Mouse (Mus musculus): Measurements from ENCODE around the gene Cerk. TPM values are rescaled to one million over a fixed set of nuclear protein-coding genes. Genes with fewer than 3 reads are reported as not detected.

Gene Cerk
- total and polyA plus RNA-seq, 3 experiments = 2.5 to 10.3 (median 4.4) TPM

DNA sequence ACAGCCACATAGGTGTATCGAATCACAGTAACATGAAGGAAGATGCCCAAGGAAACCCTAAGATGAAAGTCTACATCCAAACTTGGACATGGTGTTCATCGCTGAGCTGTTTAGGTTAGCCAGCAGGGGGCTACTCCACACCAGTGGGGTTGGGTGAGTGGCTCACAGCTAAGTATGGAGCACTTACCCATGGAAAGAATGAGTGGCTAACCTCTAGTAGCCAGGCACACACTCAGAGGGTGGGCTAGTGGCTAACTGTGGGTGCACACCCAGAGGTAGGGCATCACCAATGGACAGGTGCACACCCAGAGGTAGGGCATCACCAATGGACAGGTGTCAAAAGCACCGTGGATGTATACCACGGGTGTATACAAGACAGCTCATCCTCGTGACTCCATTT, 26.2 kb downstream of the Cerk start (continued):
- no peak for TF ChIP-seq MEF2A (IDR thresholded peaks at IDR 0.05; ENCODE audit: borderline replicate concordance, low read depth, low read length)
- no peak for TF ChIP-seq MYC (IDR thresholded peaks at IDR 0.05; ENCODE audit: low read depth, low read length)
- TF ChIP-seq CHD2 (IDR thresholded peaks at IDR 0.05; ENCODE audit: low read length) = no peak
- TF ChIP-seq MXI1 (IDR thresholded peaks at IDR 0.05; ENCODE audit: low read depth, low read length) = no peak

DNA sequence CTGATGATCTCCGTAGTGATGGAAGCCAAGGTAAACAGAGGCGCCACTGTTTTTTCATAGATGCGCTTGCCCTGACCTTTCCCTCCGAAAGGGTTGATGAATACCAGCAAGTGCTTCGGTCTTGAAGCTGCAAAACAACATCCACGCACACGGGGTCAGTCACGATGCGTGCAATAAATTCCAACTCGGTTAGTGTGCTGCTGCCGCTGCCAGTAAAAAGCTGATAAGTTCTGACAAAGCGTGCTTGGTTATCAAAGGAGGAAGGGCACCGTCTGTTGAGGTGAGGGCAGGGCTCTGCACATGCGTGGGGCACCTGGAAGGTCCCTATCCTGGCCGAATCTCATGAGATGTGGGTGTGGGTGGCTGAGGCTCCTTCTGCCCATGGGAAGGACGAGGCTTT, 26.8 kb downstream of the Cerk start:
- DNase-seq (ENCODE audit: extremely low read depth) = no peak
- dilution Hi-C loops (cut with MboI; ENCODE audit: extremely low pct_ligation_motif_present, extremely low pct_unique_long_range_greater_than_20kb, low sequenced_read_pairs) = no loop called here
- Histone ChIP-seq H3K79me2 (replicated peaks; ENCODE audit: control insufficient read depth, extremely low read depth, insufficient read depth, poor library complexity, severe bottlenecking) (no peaks in the 10 kb centered on the region), H3K4me1 (ENCODE audit: control insufficient read depth in 1 of 2, insufficient read depth in 2 of 2) (peaks cover 0 to 3% of the 10 kb centered on the region in 2 experiments; a peak in 1 of 4 replicates), H3K9ac (ENCODE audit: insufficient read depth, low read depth) (no peak overlapping the region), H3K4me2 (ENCODE audit: insufficient read depth, low read depth, poor library complexity, severe bottlenecking) (no peak overlapping the region), H3K27ac (ENCODE audit: insufficient read depth, low read depth) (no peak overlapping the region), H3K4me3 (replicated peaks in 1 of 3; ENCODE audit: low read depth in 2 of 3, low read length in 2 of 3, poor library complexity in 1 of 3) (no peak overlapping the region), H3K27me3 (replicated peaks) (no peaks in the 10 kb centered on the region), H3K9me3 (replicated peaks; ENCODE audit: low read length) (peaks cover 4% of the 10 kb centered on the region), H3K36me3 (replicated peaks in 1 of 2; ENCODE audit: control insufficient read depth in 1 of 2, insufficient read depth in 1 of 2, low read length in 1 of 2) (peaks cover 11 to 24% of the 10 kb centered on the region in 2 experiments)
- no peak for TF ChIP-seq GABPA (IDR thresholded peaks at IDR 0.05; ENCODE audit: insufficient replicate concordance, low read depth, low read length)
- no peak for TF ChIP-seq KAT2A (IDR thresholded peaks at IDR 0.05; ENCODE audit: insufficient replicate concordance, low read length)
- TF ChIP-seq RCOR1 (conservative IDR thresholded peaks at IDR 0.05; ENCODE audit: low read depth, low read length) = no peak
- TF ChIP-seq USF1 (IDR thresholded peaks at IDR 0.05; ENCODE audit: low read depth, low read length) = no peak
- TF ChIP-seq ZC3H11A (IDR thresholded peaks at IDR 0.05; ENCODE audit: low read depth, low read length) = no peak
- TF ChIP-seq MAZ (IDR thresholded peaks at IDR 0.05; ENCODE audit: low read depth, low read length) = no peak
- peak in 1 of 2 experiments; percentile 32; a peak in 2 of 4 replicates for TF ChIP-seq CTCF (conservative IDR thresholded peaks at IDR 0.05 in 1 of 2, IDR thresholded peaks at IDR 0.05 in 1 of 2; ENCODE audit: low read depth in 2 of 2, low read length in 2 of 2)
- peak; percentile 18 for TF ChIP-seq RAD21 (IDR thresholded peaks at IDR 0.05; ENCODE audit: low read depth, low read length)
- TF ChIP-seq POLR2A (IDR thresholded peaks at IDR 0.05; ENCODE audit: low read depth, low read length) = no peak
- TF ChIP-seq MAX (IDR thresholded peaks at IDR 0.05; ENCODE audit: low read length) = no peak
- TF ChIP-seq MXI1 (IDR thresholded peaks at IDR 0.05; ENCODE audit: low read depth, low read length) = no peak
- in situ Hi-C loops (cut with MboI; ENCODE audit: low pct_ligation_motif_present, low pct_unique_long_range_greater_than_20kb, low sequenced_read_pairs) = no loop called here

DNA sequence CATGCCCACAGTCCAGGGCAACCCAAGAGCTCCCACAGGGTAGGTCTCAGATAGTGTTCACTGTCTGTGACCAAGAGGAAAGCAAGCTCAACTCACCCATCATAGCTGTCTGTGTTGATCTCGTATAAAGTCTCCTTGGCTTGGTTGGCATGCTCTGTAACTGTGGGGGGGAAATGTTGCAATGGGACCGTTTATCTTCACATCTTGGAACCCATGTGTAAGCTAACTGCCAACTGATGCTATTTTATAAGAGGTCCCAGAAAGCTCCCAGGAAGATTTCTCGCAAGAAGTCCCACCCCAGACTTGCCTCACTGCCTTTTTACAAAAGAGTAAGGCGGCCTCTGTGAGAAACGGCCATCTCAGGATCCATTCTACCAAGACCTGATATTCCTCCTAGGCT, 29.4 kb downstream of the Cerk start:
- TF ChIP-seq TCF12 (IDR thresholded peaks at IDR 0.05; ENCODE audit: low read depth, low read length) (no peak), CHD2 (IDR thresholded peaks at IDR 0.05; ENCODE audit: low read length) (no peak), UBTF (IDR thresholded peaks at IDR 0.05; ENCODE audit: low read depth, low read length) (no peak), PAX5 (IDR thresholded peaks at IDR 0.05; ENCODE audit: low read length) (no peak), USF1 (IDR thresholded peaks at IDR 0.05; ENCODE audit: low read depth, low read length) (no peak), MAX (IDR thresholded peaks at IDR 0.05; ENCODE audit: low read length) (no peak), ZNF384 (IDR thresholded peaks at IDR 0.05; ENCODE audit: low read depth, low read length) (no peak), SIN3A (IDR thresholded peaks at IDR 0.05; ENCODE audit: low read length) (no peak), ELF1 (IDR thresholded peaks at IDR 0.05; ENCODE audit: low read depth, low read length) (no peak), RAD21 (IDR thresholded peaks at IDR 0.05; ENCODE audit: low read depth, low read length) (no peak), KAT2A (IDR thresholded peaks at IDR 0.05; ENCODE audit: insufficient replicate concordance, low read length) (no peak), ZKSCAN1 (IDR thresholded peaks at IDR 0.05; ENCODE audit: borderline replicate concordance, low read depth, low read length) (no peak), SMC3 (IDR thresholded peaks at IDR 0.05; ENCODE audit: low read depth, low read length) (no peak), TBP (conservative IDR thresholded peaks at IDR 0.05; ENCODE audit: low read depth, low read length) (no peak), MEF2A (IDR thresholded peaks at IDR 0.05; ENCODE audit: borderline replicate concordance, low read depth, low read length) (no peak), JUND (conservative IDR thresholded peaks at IDR 0.05; ENCODE audit: low read depth, low read length) (no peak), BHLHE40 (IDR thresholded peaks at IDR 0.05; ENCODE audit: low read depth, low read length) (no peak), MAFK (IDR thresholded peaks at IDR 0.05; ENCODE audit: insufficient replicate concordance, low read length) (no peak), CTCF (conservative IDR thresholded peaks at IDR 0.05 in 1 of 2, IDR thresholded peaks at IDR 0.05 in 1 of 2; ENCODE audit: low read depth in 2 of 2, low read length in 2 of 2) (no peak)
- Histone ChIP-seq H3K27me3 (replicated peaks) (no peaks in the 10 kb centered on the region), H3K36me3 (replicated peaks in 1 of 2; ENCODE audit: control insufficient read depth in 1 of 2, insufficient read depth in 1 of 2, low read length in 1 of 2) (peaks cover 15 to 26% of the 10 kb centered on the region in 2 experiments), H3K9ac (ENCODE audit: insufficient read depth, low read depth) (no peak overlapping the region), H3K27ac (ENCODE audit: insufficient read depth, low read depth) (no peak overlapping the region), H3K4me3 (replicated peaks in 1 of 3; ENCODE audit: low read depth in 2 of 3, low read length in 2 of 3, poor library complexity in 1 of 3) (no peak overlapping the region), H3K79me2 (replicated peaks; ENCODE audit: control insufficient read depth, extremely low read depth, insufficient read depth, poor library complexity, severe bottlenecking) (no peaks in the 10 kb centered on the region), H3K4me2 (ENCODE audit: insufficient read depth, low read depth, poor library complexity, severe bottlenecking) (no peak overlapping the region), H3K9me3 (replicated peaks; ENCODE audit: low read length) (peaks cover under 1% of the 10 kb centered on the region), H3K4me1 (ENCODE audit: control insufficient read depth in 1 of 2, insufficient read depth in 2 of 2) (peaks cover 0 to 3% of the 10 kb centered on the region in 2 experiments; a peak in 1 of 4 replicates)
- dilution Hi-C loops (cut with MboI; ENCODE audit: extremely low pct_ligation_motif_present, extremely low pct_unique_long_range_greater_than_20kb, low sequenced_read_pairs) (no loop called here), in situ Hi-C loops (cut with MboI; ENCODE audit: low pct_ligation_motif_present, low pct_unique_long_range_greater_than_20kb, low sequenced_read_pairs) (no loop called here)
- DNase-seq (ENCODE audit: extremely low read depth) = no peak

Measured in CH12.LX (cell line).